Mouse (Mus musculus) C2C12 (cell line): ENCODE data around the gene Rabgap1l.

ENCODE experiments used
- CTCF ChIP-seq: IDR thresholded peaks from one replicate; pipeline ENCODE4 v1.5.1; 2011; ENCODE audit not compliant: control insufficient read depth, insufficient read depth, insufficient read length
- MYOD1 ChIP-seq: IDR thresholded peaks from one replicate; pipeline ENCODE4 v1.6.1; 2011; ENCODE audit warnings: low read depth; ENCODE audit not compliant: control insufficient read depth, insufficient read length
- USF1 ChIP-seq: IDR thresholded peaks from one replicate; pipeline ENCODE4 v1.6.1; 2011; ENCODE audit warnings: low read depth, mild to moderate bottlenecking, control low read depth, moderate library complexity

DNA sequence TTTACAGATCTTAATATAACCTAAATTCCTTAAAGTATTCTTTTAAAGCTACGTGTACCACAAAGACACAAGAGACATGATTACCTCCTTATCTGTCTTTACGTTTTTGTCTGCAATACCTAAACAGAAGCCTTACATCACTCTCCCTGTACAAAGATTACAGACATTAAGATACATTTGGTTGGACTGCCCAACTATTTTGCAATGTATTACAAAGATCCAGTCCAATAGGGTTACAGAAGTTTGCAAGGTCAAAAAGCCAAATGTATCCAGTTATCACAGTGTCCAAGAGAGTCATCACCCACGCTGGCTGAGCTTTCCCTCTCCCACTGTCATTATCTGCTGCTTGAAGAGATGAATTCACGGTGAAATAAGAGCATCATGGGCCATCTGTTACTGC lies 63.1 kb downstream of the Rabgap1l start:
- TF ChIP-seq CTCF = no peak
- TF ChIP-seq MYOD1 = no peak
- no peak for TF ChIP-seq USF1
